16 mouse cellular contexts compared by ENCODE assay signal in genomic region chr14:46418371-46419097, GRCm38 (mm10). TPM values are rescaled to one million over a fixed set of nuclear protein-coding genes. Genes with fewer than 3 reads are reported as not detected.
DNase-seq lines count a peak whose midpoint lies in the region; ATAC-seq and TF ChIP-seq lines count a peak whose summit lies in the region.
"Had no signal": no experiment of that assay in that cellular context is flagged by ENCODE, and none has a peak within 500 bp of the region (broad histone marks: within the 10 kb centered on the region; RNA-seq: fewer than 3 reads in every experiment).

No protein-coding gene starts in this region.

- peaks cover 5% of the 10 kb centered on the region; the same call in 1 of the 2 replicates for H3K27me3 ChIP-seq in E14TG2a.4 (ENCODE audit: insufficient read depth, low read length)
- no peaks in the 10 kb centered on the region for H3K27me3 ChIP-seq in lung, postnatal 0 days (replicated peaks; ENCODE audit: insufficient read depth, low read length)
- H3K27me3 ChIP-seq: heart, embryonic 13.5 days had no signal

- H3K36me3 ChIP-seq in E14TG2a.4 (ENCODE audit: insufficient read depth, low read length), result no peaks in the 10 kb centered on the region
- no peaks in the 10 kb centered on the region for H3K36me3 ChIP-seq in lung, postnatal 0 days (ENCODE audit: insufficient read depth, low read length)
- H3K36me3 ChIP-seq: heart, embryonic 13.5 days had no signal

- intact Hi-C loops in gastrocnemius, postnatal 14 days (cut with DNase I; ENCODE audit: low total_unique reads), result no loop called here

- no peak overlapping the region for H3K9ac ChIP-seq in lung, postnatal 0 days (replicated peaks; ENCODE audit: low read depth)
- H3K9ac ChIP-seq: heart, embryonic 13.5 days; liver, embryonic 14.5 days had no signal

- H3K9me3 ChIP-seq in E14TG2a.4 (ENCODE audit: low read length), result peaks cover 5% of the 10 kb centered on the region; the same call in 1 of the 2 replicates
- H3K9me3 ChIP-seq in lung, postnatal 0 days (ENCODE audit: low read length), result no peaks in the 10 kb centered on the region; the same call in 1 of the 2 replicates
- H3K9me3 ChIP-seq: heart, embryonic 13.5 days had no signal

- H3K4me3 ChIP-seq in E14TG2a.4 (replicated peaks; ENCODE audit: low read length), result peak overlapping the region; percentile 20
- no peak overlapping the region for H3K4me3 ChIP-seq in lung, postnatal 0 days (ENCODE audit: low read depth, low read length)
- H3K4me3 ChIP-seq: heart, embryonic 13.5 days had no signal

- no peak for TF ChIP-seq POLR2A in brain, embryonic 14.5 days (IDR thresholded peaks at IDR 0.05; ENCODE audit: borderline replicate concordance, extremely low read depth, insufficient read depth, insufficient read length, poor library complexity, severe bottlenecking)

- peaks cover 37% of the 10 kb centered on the region for H3K4me1 ChIP-seq in E14TG2a.4 (replicated peaks; ENCODE audit: low read depth, low read length)
- H3K4me1 ChIP-seq in lung, postnatal 0 days (ENCODE audit: insufficient read depth, low read depth, low read length), result no peaks in the 10 kb centered on the region

- no peak overlapping the region for H3K4me2 ChIP-seq in lung, postnatal 0 days (replicated peaks; ENCODE audit: low read depth, low read length)
- H3K4me2 ChIP-seq: heart, embryonic 13.5 days had no signal

- no peak for ATAC-seq in lung, postnatal 0 days

- TF ChIP-seq EP300 in lung, postnatal 0 days (IDR thresholded peaks at IDR 0.05), result no peak

- no peak overlapping the region for H3K27ac ChIP-seq in lung, postnatal 0 days (ENCODE audit: low read length)
- H3K27ac ChIP-seq: heart, embryonic 13.5 days; liver, embryonic 14.5 days had no signal

- WGBS in lung, postnatal 0 days, result 76% methylated on average over 15 of the region's 15 CpGs

- TF ChIP-seq CTCF in E14TG2a.4 (conservative IDR thresholded peaks at IDR 0.05; ENCODE audit: low read length), result no peak
- TF ChIP-seq CTCF in brain, embryonic 14.5 days (IDR thresholded peaks at IDR 0.05; ENCODE audit: borderline replicate concordance, extremely low read depth, insufficient read depth, insufficient read length), result no peak
- TF ChIP-seq CTCF in lung, postnatal 0 days (IDR thresholded peaks at IDR 0.05), result no peak

- peak; percentile 39 for DNase-seq in gastrocnemius, postnatal 14 days
- DNase-seq in gastrocnemius, adult 18-20 months (ENCODE audit: low spot score), result no peak
- DNase-seq in brain, embryonic 14.5 days (ENCODE audit: low read depth), result peak; percentile 69
- peak; percentile 21 to 45 for DNase-seq in kidney, postnatal 25 days
- no peak for DNase-seq in urinary bladder, postnatal 36 days (ENCODE audit: low spot score in 2 of 2)
- DNase-seq in neural tube, embryonic 10.5 days (ENCODE audit: extremely low spot score, low spot score), result no peak
- DNase-seq in lung, postnatal 0 days (ENCODE audit: low spot score), result no peak
- DNase-seq: cerebellum, postnatal 25 days; spleen, adult 18-20 months had no signal

RNA-seq across cellular contexts. Expression of gene Bmp4, which starts 28.1 kb away (rescaled TPM):
- total RNA-seq in gastrocnemius, postnatal 14 days (2021), result 10 to 100 TPM; 12.1 to 17.5 TPM
- 1 to 10 TPM; 7.8 to 8.8 TPM for total RNA-seq in gastrocnemius, adult 18-20 months (2021)
- polyA plus RNA-seq in brain, embryonic 14.5 days (2012; rRNA removed), result 5.2 and 5.3 TPM in 2 replicates
- 34.3 and 42.7 TPM in 2 replicates for polyA plus RNA-seq in lung, postnatal 0 days (2015; fragmentation: Nextera tagmentation; extraction: Ambion mirVana)

RNA-seq across cellular contexts. Expression of gene Gm15217, which starts 39.3 kb away (rescaled TPM):
- not detected for total RNA-seq in gastrocnemius, postnatal 14 days (2021)
- not detected for total RNA-seq in gastrocnemius, adult 18-20 months (2021)
- not detected in 2 replicates for polyA plus RNA-seq in brain, embryonic 14.5 days (2012; rRNA removed)
- 0.76 and 0.93 TPM in 2 replicates for polyA plus RNA-seq in lung, postnatal 0 days (2015; fragmentation: Nextera tagmentation; extraction: Ambion mirVana)
- total RNA-seq: adrenal gland, adult 18-20 months; left cerebral cortex, postnatal 36 days had no signal
- polyA plus RNA-seq: heart, embryonic 13.5 days; hindbrain, embryonic 11.5 days; liver, embryonic 14.5 days; testis, adult 2 months had no signal

Comparison
In these comparisons a context has a peak if more than half of its experiments do, and no peak if none do; other contexts are left out.
1. DNase-seq: peak in gastrocnemius, postnatal 14 days (single experiment), brain, embryonic 14.5 days (single experiment) and kidney, postnatal 25 days (2 of 2); none in gastrocnemius, adult 18-20 months (single experiment), urinary bladder, postnatal 36 days (0 of 2), neural tube, embryonic 10.5 days (single experiment) and lung, postnatal 0 days (single experiment).